Mouse (Mus musculus) forebrain, embryonic 14.5 days (tissue): ENCODE measurements around the gene Hapln3. TPM values are rescaled to one million over a fixed set of nuclear protein-coding genes. Genes with fewer than 3 reads are reported as not detected.

Source experiments
- ATAC-seq: fragments of 200-750 bp; cut with Nextera tagmentation; 2 replicates; pipeline ENCODE4 v1.8.0; 2017; ENCODE audit warnings: mild to moderate bottlenecking, moderate library complexity
- DNase-seq: peaks from one replicate; pipeline ENCODE4 v3.0.0-alpha.2; 2015; ENCODE audit warnings: low spot score
- H3K27ac ChIP-seq: fragments of 300-500 bp; sonication (generic); 2 replicates; pipeline ENCODE4 v1.5.1; 2014; ENCODE audit warnings: low read depth, mild to moderate bottlenecking, control low read depth, low read length, moderate library complexity
- H3K27me3 ChIP-seq: fragments of 300-500 bp; sonication (generic); replicated peaks from 2 replicates; pipeline ENCODE4 v1.6.1; 2014; ENCODE audit warnings: low read length, control low read depth, mixed read lengths; ENCODE audit not compliant: control insufficient read depth, insufficient read depth
- H3K36me3 ChIP-seq: fragments of 300-500 bp; sonication (generic); 2 replicates; pipeline ENCODE4 v1.6.1; 2014; ENCODE audit warnings: low read length, control low read depth; ENCODE audit not compliant: control insufficient read depth, insufficient read depth
- H3K4me1 ChIP-seq: fragments of 300-500 bp; sonication (generic); 2 replicates; pipeline ENCODE4 v1.6.1; 2014; ENCODE audit warnings: antibody characterized with exemption, low read length, control low read depth; ENCODE audit not compliant: control insufficient read depth, insufficient read depth
- H3K4me2 ChIP-seq: fragments of 300-500 bp; sonication (generic); 2 replicates; pipeline ENCODE4 v1.6.1; 2014; ENCODE audit warnings: mild to moderate bottlenecking, control low read depth, low read length
- H3K4me3 ChIP-seq: fragments of 300-500 bp; sonication (generic); 2 replicates; pipeline ENCODE4 v1.5.1; 2014; ENCODE audit warnings: low read depth, low read length, control low read depth
- H3K9ac ChIP-seq: fragments of 300-500 bp; sonication (generic); 2 replicates; pipeline ENCODE4 v1.6.1; 2014; ENCODE audit warnings: mild to moderate bottlenecking, low read length, control low read depth, moderate library complexity
- H3K9me3 ChIP-seq: fragments of 300-500 bp; sonication (generic); replicated peaks from 2 replicates; pipeline ENCODE4 v1.6.1; 2016; ENCODE audit warnings: low read length, control low read depth, mixed read lengths; ENCODE audit not compliant: control insufficient read depth
- WGBS: fragments of 180-500 bp; shearing (Covaris S2); extraction: QIAGEN DNeasy Blood & Tissue Kit; methylation state at CpG from one replicate; pipeline ENCODE4 v1.1.7; 2014; 5-methylcytosine and 5-hydroxymethylcytosine counted together
- polyA plus RNA-seq: library from polyadenylated mRNA; unstranded; fragments of >200 nt; fragmentation: Nextera tagmentation; extraction: Ambion mirVana; gene quantifications from 2 replicates; pipeline ENCODE4 v1.2.1, GENCODE M21; 2014

Hapln3 gene
- polyA plus RNA-seq, 1 experiment from 2014 or later = 2.1 TPM

DNA sequence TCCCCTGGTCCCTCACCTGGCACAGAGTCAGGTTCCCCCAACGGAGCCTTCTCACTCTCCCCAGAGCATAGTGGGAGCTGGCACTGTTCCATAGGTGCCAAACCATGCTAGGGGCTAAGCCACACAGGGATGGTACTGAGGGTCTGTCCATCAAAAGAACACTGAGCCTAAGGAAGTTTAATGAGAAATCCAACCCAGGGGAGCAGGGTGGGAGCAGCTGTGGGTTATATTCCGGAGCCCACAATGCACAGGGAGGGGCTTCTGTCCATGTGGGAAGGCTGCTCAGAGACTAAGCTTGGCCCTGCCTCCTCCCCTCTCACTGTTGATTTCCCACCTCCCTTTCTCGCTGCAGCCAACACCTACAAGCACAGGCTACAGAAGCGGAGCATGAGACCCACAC lies 17.0 kb downstream of the Hapln3 start:
- ATAC-seq = peak; percentile 20; the same call in 1 of the 2 replicates
- no peaks in the 10 kb centered on the region for H3K4me1 ChIP-seq
- H3K9ac ChIP-seq = no peak overlapping the region
- no peaks in the 10 kb centered on the region for H3K36me3 ChIP-seq
- no peak for DNase-seq
- H3K4me2 ChIP-seq = no peak overlapping the region
- no peak overlapping the region for H3K27ac ChIP-seq
- no peaks in the 10 kb centered on the region for H3K27me3 ChIP-seq
- 36% methylated on average over 4 of the region's 4 CpGs for WGBS
- H3K4me3 ChIP-seq = no peak overlapping the region
- H3K9me3 ChIP-seq = no peaks in the 10 kb centered on the region

DNA sequence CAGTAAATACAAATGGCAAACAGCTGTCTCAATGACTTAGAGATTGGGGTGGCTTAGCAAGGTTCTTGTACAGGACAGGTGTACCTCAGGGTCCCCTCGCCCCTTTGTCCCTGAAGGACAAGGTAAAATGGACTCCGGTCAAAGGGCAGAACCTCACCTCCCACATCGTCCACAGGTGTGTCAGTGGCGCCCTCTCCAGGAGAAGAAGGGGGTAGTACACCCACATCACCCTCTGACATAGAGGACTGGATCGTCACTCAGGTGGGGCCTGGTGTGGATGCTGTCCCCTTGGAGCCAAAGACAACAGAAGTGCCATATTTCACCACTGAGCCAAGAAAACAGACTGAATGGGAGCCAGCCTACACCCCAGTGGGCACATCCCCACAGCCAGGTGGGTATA lies 34.3 kb downstream of the Hapln3 start:
- DNase-seq = no peak
- no peak for ATAC-seq
- Histone ChIP-seq H3K4me2 (no peak overlapping the region), H3K4me1 (no peaks in the 10 kb centered on the region), H3K27ac (no peak overlapping the region), H3K4me3 (no peak overlapping the region), H3K27me3 (no peaks in the 10 kb centered on the region), H3K36me3 (no peaks in the 10 kb centered on the region), H3K9ac (no peak overlapping the region), H3K9me3 (no peaks in the 10 kb centered on the region)
- WGBS = 76% methylated on average over 5 of the region's 5 CpGs

DNA sequence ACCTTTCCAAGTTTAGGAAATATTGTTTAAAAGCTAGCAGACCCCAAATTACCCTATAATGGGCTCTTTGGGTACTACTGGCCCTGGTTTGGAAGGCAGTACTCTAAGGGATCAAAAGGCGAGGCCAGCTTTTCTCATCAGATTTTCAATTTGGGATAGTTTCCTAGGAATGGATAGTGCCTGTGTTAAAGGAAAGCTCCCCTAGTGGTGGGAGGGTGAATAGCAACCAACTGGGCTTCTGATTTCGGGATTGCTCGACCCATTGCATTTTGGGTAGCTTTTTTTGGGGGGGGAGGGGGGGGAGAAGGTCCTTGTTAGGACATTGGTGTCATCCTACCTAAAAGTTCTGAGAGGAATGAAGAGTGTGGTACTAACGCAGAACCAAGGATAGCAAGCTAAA lies 41.7 kb downstream of the Hapln3 start:
- Histone ChIP-seq H3K4me2 (no peak overlapping the region), H3K36me3 (no peaks in the 10 kb centered on the region), H3K4me3 (no peak overlapping the region), H3K27ac (no peak overlapping the region), H3K9me3 (no peaks in the 10 kb centered on the region), H3K4me1 (no peaks in the 10 kb centered on the region), H3K27me3 (no peaks in the 10 kb centered on the region), H3K9ac (no peak overlapping the region)
- 79% methylated on average over 4 of the region's 4 CpGs for WGBS
- ATAC-seq (no peak), DNase-seq (no peak)

DNA sequence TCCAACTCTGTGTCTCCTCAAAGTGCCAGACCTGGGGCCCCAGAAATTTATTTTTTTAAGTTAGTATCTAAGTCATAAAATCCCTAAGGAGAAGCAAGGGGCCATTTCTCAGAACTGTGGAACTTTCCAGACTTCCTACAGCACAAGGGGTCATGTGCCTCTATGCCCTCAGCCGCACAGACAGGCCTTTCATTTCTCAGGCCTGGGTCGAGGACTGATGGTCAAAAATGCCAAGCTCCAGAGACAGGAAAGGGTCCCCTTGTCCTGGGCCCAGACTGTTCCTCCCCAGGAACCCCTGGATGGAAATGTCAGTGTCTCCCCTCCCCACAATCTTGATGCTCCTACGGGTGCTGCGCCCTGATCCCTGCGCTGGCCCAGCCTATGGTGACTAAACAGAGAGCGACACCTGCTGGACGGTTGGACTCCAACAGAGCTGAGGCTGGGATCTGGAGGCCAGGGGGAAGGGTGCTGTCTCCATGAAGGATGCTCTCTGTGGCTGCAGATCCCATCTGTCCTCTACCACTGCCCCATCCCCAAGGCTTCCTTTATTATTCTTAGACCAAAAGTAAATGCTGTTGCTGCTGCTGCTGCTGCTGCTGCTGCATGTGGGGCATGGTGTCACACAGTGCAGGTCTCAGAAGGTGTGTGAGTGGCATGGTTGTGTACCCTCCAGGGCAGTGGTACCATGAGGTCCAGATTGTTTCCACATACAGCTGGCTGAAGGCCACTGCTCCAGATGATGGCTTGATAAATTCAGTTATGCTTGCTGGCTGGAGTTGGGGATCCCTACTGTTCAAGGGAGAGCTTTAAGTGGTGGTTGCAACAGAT lies 50.0 kb downstream of the Hapln3 start:
- Histone ChIP-seq H3K9me3 (no peaks in the 10 kb centered on the region), H3K36me3 (no peaks in the 10 kb centered on the region), H3K9ac (no peak overlapping the region; the same call in 1 of the 2 replicates), H3K27ac (no peak overlapping the region), H3K4me1 (no peaks in the 10 kb centered on the region), H3K4me2 (no peak overlapping the region), H3K4me3 (no peak overlapping the region), H3K27me3 (no peaks in the 10 kb centered on the region)
- ATAC-seq (peak; percentile 75), DNase-seq (peak; percentile 81)
- WGBS = 17% methylated on average over 7 of the region's 7 CpGs

DNA sequence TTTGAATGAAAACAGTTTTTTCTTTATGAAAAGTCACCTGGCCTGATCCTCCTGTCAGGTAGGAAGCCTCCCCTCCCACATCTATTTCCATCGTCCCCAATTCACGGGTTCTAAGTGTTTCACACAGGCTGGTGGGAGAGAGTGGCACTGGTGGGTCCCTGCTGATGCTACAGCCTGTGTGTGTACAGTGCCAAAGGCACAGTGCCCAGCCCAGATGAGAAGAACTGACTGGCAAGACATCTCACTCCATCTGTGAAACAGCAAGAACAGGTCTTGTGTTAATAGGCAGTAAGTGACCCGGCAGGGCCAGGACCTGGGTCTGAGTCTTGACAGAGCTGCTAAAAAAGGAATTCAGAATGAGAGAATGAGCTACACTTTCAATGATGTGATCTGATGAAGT lies 51.6 kb downstream of the Hapln3 start:
- DNase-seq (peak; percentile 39), ATAC-seq (no peak)
- Histone ChIP-seq H3K27ac (no peak overlapping the region), H3K9me3 (no peaks in the 10 kb centered on the region), H3K4me3 (no peak overlapping the region), H3K4me2 (no peak overlapping the region), H3K27me3 (no peaks in the 10 kb centered on the region), H3K36me3 (no peaks in the 10 kb centered on the region), H3K4me1 (no peaks in the 10 kb centered on the region), H3K9ac (no peak overlapping the region)
- WGBS = 55% methylated on average over 3 of the region's 3 CpGs

DNA sequence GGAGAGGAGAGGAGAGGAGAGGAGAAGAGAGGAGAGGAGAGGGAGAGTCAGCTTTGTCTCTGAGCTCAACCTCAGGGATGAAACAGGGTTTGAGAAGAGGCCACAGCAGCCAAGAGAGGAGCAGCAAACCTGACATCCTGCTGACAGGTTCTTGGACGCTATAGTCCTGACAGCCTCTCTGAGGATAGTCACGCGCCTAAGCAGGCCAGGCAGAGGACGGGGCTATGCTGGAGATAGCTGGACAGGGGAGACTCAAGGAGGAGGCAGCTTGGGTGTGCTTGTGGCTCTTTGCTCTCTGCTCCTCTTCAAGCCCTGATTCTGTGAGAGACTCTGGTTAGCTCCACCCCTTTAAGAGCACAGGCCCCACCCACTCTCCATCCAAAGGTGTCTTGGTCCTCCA lies 62.6 kb downstream of the Hapln3 start:
- Histone ChIP-seq H3K4me3 (no peak overlapping the region), H3K9ac (no peak overlapping the region), H3K4me1 (no peaks in the 10 kb centered on the region), H3K27me3 (no peaks in the 10 kb centered on the region), H3K27ac (no peak overlapping the region), H3K9me3 (no peaks in the 10 kb centered on the region), H3K36me3 (no peaks in the 10 kb centered on the region), H3K4me2 (no peak overlapping the region)
- ATAC-seq (no peak), DNase-seq (no peak)
- 57% methylated on average over 4 of the region's 4 CpGs for WGBS

DNA sequence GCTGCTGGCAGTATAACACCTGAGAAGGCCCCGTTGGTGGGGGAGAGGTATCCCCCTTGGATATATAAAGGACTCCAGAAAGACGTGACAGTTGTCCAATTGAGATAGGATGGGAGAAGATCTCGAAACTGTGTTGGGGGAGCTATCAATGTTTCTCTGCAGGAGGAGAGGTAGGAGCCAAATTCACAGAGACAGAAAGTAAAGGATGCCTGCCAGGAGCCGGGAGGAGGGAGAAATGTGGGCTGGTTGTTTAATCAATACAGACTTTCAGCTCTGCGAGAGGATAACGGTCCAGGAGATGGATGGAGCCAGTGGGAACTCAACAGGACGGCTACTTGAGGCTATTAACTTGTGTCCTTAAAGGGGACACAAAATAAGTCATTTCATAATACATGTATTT lies 63.4 kb downstream of the Hapln3 start:
- no peak overlapping the region for H3K4me3 ChIP-seq
- WGBS = 72% methylated on average over 7 of the region's 7 CpGs
- no peak overlapping the region for H3K27ac ChIP-seq
- DNase-seq (no peak), ATAC-seq (no peak)
- no peaks in the 10 kb centered on the region for H3K27me3 ChIP-seq
- H3K4me2 ChIP-seq = no peak overlapping the region
- no peak overlapping the region for H3K9ac ChIP-seq
- no peaks in the 10 kb centered on the region for H3K9me3 ChIP-seq
- H3K4me1 ChIP-seq = no peaks in the 10 kb centered on the region
- H3K36me3 ChIP-seq = no peaks in the 10 kb centered on the region

Other genes with a start within 250 kb of the Hapln3 start
- gene Aen, start 235.2 kb downstream of the Hapln3 start, polyA plus RNA-seq = 42.2 and 44.0 TPM in 2 replicates
- gene Isg20, start 217.6 kb downstream of the Hapln3 start, polyA plus RNA-seq = 0.65 and 1.6 TPM in 2 replicates
- gene Acan, start 77.5 kb downstream of the Hapln3 start, polyA plus RNA-seq = 0.04 and 0.09 TPM in 2 replicates
- 156 and 176 TPM in 2 replicates for gene Mfge8, start 18.0 kb upstream of the Hapln3 start, polyA plus RNA-seq
- gene Abhd2, start 142.2 kb upstream of the Hapln3 start, polyA plus RNA-seq = 22.3 and 23.5 TPM in 2 replicates